Mouse (Mus musculus) ES-Bruce4 (cell line): ENCODE results near the gene Zfand2a. TPM values are rescaled to one million over a fixed set of nuclear protein-coding genes. Genes with fewer than 3 reads are reported as not detected.

Experiments
- H3K27ac ChIP-seq: 2 replicates; pipeline ENCODE4 v1.5.1; 2012; ENCODE audit warnings: low read length, inconsistent platforms; ENCODE audit not compliant: insufficient read depth
- H3K27me3 ChIP-seq: 2 replicates; pipeline ENCODE4 v1.6.1; 2012; ENCODE audit warnings: mild to moderate bottlenecking, low read length, inconsistent platforms; ENCODE audit not compliant: control insufficient read depth, poor library complexity, insufficient read depth, severe bottlenecking
- H3K36me3 ChIP-seq: 2 replicates; pipeline ENCODE4 v1.6.1; 2012; ENCODE audit warnings: inconsistent platforms, mild to moderate bottlenecking, low read length, moderate library complexity; ENCODE audit not compliant: control insufficient read depth, poor library complexity, insufficient read depth, severe bottlenecking
- H3K4me1 ChIP-seq: one replicate; pipeline ENCODE4 v1.8.1; 2011; ENCODE audit warnings: low read length; ENCODE audit not compliant: control insufficient read depth, insufficient read depth
- H3K4me3 ChIP-seq: 2 replicates; pipeline ENCODE4 v1.5.1; 2011; ENCODE audit warnings: low read depth, mild to moderate bottlenecking, low read length
- H3K9ac ChIP-seq: 2 replicates; pipeline ENCODE4 v1.6.1; 2012; ENCODE audit warnings: low read depth, mild to moderate bottlenecking, inconsistent platforms; ENCODE audit not compliant: poor library complexity, severe bottlenecking
- H3K9me3 ChIP-seq: replicated peaks from 2 replicates; pipeline ENCODE4 v1.6.1; 2012; ENCODE audit warnings: mild to moderate bottlenecking, low read length, inconsistent platforms; ENCODE audit not compliant: control insufficient read depth, poor library complexity, insufficient read depth, severe bottlenecking
- CTCF ChIP-seq: IDR thresholded peaks from one replicate; pipeline ENCODE4 v1.8.1; 2011; ENCODE audit warnings: low read depth, low read length
- EP300 ChIP-seq: IDR thresholded peaks from 2 replicates; pipeline ENCODE4 v1.6.1; 2011; ENCODE audit warnings: low read depth, low read length; ENCODE audit not compliant: insufficient read depth
- POLR2A ChIP-seq: IDR thresholded peaks from one replicate; pipeline ENCODE4 v1.8.1; 2011; ENCODE audit warnings: low read length; ENCODE audit not compliant: insufficient read depth
- polyA plus RNA-seq: library from polyadenylated mRNA; stranded (reverse); fragments of >200 nt; gene quantifications from 2 replicates; pipeline ENCODE4 v1.2.4, GENCODE M21; 2011; ENCODE audit warnings: low read depth; ENCODE audit not compliant: missing spikeins, insufficient read depth, insufficient read length

Zfand2a gene
- polyA plus RNA-seq, 1 experiment = 11.3 TPM

- Histone ChIP-seq H3K4me3 (no peak overlapping the region), H3K4me1 (no peaks in the 10 kb centered on the region), H3K9me3 (no peaks in the 10 kb centered on the region), H3K27ac (no peak overlapping the region), H3K9ac (no peak overlapping the region), H3K27me3 (no peaks in the 10 kb centered on the region), H3K36me3 (no peaks in the 10 kb centered on the region)
- TF ChIP-seq EP300 = no peak
- no peak for TF ChIP-seq CTCF
- TF ChIP-seq POLR2A = no peak
These were observed 26.5 kb upstream of the Zfand2a start for GRCm38 (mm10) chr5:139510682-139511366.

GRCm38 (mm10) chr5:139506207-139506606 lies 21.9 kb upstream of the Zfand2a start:
- Histone ChIP-seq H3K9ac (no peak overlapping the region), H3K27ac (no peak overlapping the region), H3K36me3 (no peaks in the 10 kb centered on the region), H3K9me3 (no peaks in the 10 kb centered on the region), H3K27me3 (no peaks in the 10 kb centered on the region), H3K4me1 (no peaks in the 10 kb centered on the region), H3K4me3 (no peak overlapping the region)
- no peak for TF ChIP-seq CTCF
- no peak for TF ChIP-seq EP300
- no peak for TF ChIP-seq POLR2A

GRCm38 (mm10) chr5:139505073-139505606 lies 20.8 kb upstream of the Zfand2a start:
- H3K9me3 ChIP-seq = no peaks in the 10 kb centered on the region
- no peak overlapping the region for H3K9ac ChIP-seq
- no peaks in the 10 kb centered on the region for H3K4me1 ChIP-seq
- no peaks in the 10 kb centered on the region for H3K36me3 ChIP-seq
- H3K4me3 ChIP-seq = no peak overlapping the region
- H3K27me3 ChIP-seq = no peaks in the 10 kb centered on the region
- peak; percentile 94 for TF ChIP-seq CTCF
- TF ChIP-seq POLR2A = no peak
- H3K27ac ChIP-seq = no peak overlapping the region

- H3K27ac ChIP-seq = no peak overlapping the region
- H3K9ac ChIP-seq = no peak overlapping the region
- H3K4me1 ChIP-seq = no peaks in the 10 kb centered on the region
- H3K27me3 ChIP-seq = no peaks in the 10 kb centered on the region
- no peaks in the 10 kb centered on the region for H3K9me3 ChIP-seq
- H3K36me3 ChIP-seq = no peaks in the 10 kb centered on the region
- TF ChIP-seq CTCF (no peak), POLR2A (no peak), EP300 (no peak)
- no peak overlapping the region for H3K4me3 ChIP-seq
These were observed 17.9 kb upstream of the Zfand2a start for GRCm38 (mm10) chr5:139502281-139502680.

GRCm38 (mm10) chr5:139498791-139499190 lies 14.4 kb upstream of the Zfand2a start:
- H3K9ac ChIP-seq = no peak overlapping the region
- no peak overlapping the region for H3K4me3 ChIP-seq
- no peaks in the 10 kb centered on the region for H3K36me3 ChIP-seq
- H3K27me3 ChIP-seq = no peaks in the 10 kb centered on the region
- TF ChIP-seq EP300 = no peak
- no peak for TF ChIP-seq POLR2A
- no peak for TF ChIP-seq CTCF
- no peaks in the 10 kb centered on the region for H3K9me3 ChIP-seq
- no peak overlapping the region for H3K27ac ChIP-seq
- no peaks in the 10 kb centered on the region for H3K4me1 ChIP-seq

GRCm38 (mm10) chr5:139496939-139497338 lies 12.6 kb upstream of the Zfand2a start:
- Histone ChIP-seq H3K27me3 (no peaks in the 10 kb centered on the region), H3K27ac (no peak overlapping the region), H3K36me3 (no peaks in the 10 kb centered on the region), H3K4me3 (no peak overlapping the region), H3K4me1 (no peaks in the 10 kb centered on the region), H3K9ac (no peak overlapping the region), H3K9me3 (no peaks in the 10 kb centered on the region)
- no peak for TF ChIP-seq CTCF
- no peak for TF ChIP-seq POLR2A
- TF ChIP-seq EP300 = no peak
